Mouse (Mus musculus): Measurements from ENCODE around the gene Dnajc15. TPM values are rescaled to one million over a fixed set of nuclear protein-coding genes. Genes with fewer than 3 reads are reported as not detected.

Gene Dnajc15
- total and polyA plus RNA-seq, 2 experiments = 5.3 to 10.1 TPM

- TF ChIP-seq CTCF (IDR thresholded peaks at IDR 0.05; ENCODE audit: low read depth, low read length) (no peak), POLR2A (IDR thresholded peaks at IDR 0.05; ENCODE audit: extremely low read depth, insufficient read depth, low read length) (no peak)
- H3K36me3 ChIP-seq (ENCODE audit: control insufficient read depth, insufficient read depth, low read length) = no peaks in the 10 kb centered on the region
- peaks cover 2% of the 10 kb centered on the region; the same call in 1 of the 2 replicates for H3K4me1 ChIP-seq (ENCODE audit: control insufficient read depth, insufficient read depth, low read length)
- 94% methylated on average over 3 of the region's 3 CpGs for WGBS
- no peak overlapping the region for H3K9ac ChIP-seq (ENCODE audit: low read depth, low read length)
- peaks cover 5% of the 10 kb centered on the region; the same call in 1 of the 2 replicates for H3K79me2 ChIP-seq (ENCODE audit: control insufficient read depth, insufficient read depth, low read length)
- no peak overlapping the region for H3K27ac ChIP-seq (replicated peaks; ENCODE audit: insufficient read depth, low read depth, low read length)
- H3K27me3 ChIP-seq (ENCODE audit: control insufficient read depth, insufficient read depth, low read length) = no peaks in the 10 kb centered on the region
- no peak overlapping the region for H3K4me3 ChIP-seq (ENCODE audit: insufficient read depth, low read depth, low read length)
- DNase-seq (ENCODE audit: extremely low read depth, low read depth, low spot score) = no peak
Observed at GRCm38 (mm10) chr14:77870926-77871325, 4.0 kb downstream of the Dnajc15 start.

- no peak for TF ChIP-seq POLR2A (IDR thresholded peaks at IDR 0.05; ENCODE audit: extremely low read depth, insufficient read depth, low read length)
- TF ChIP-seq CTCF (IDR thresholded peaks at IDR 0.05; ENCODE audit: low read depth, low read length) = no peak
- Histone ChIP-seq H3K79me2 (ENCODE audit: control insufficient read depth, insufficient read depth, low read length) (peaks cover 5% of the 10 kb centered on the region; the same call in 1 of the 2 replicates), H3K27me3 (ENCODE audit: control insufficient read depth, insufficient read depth, low read length) (no peaks in the 10 kb centered on the region), H3K4me3 (ENCODE audit: insufficient read depth, low read depth, low read length) (no peak overlapping the region), H3K4me1 (ENCODE audit: control insufficient read depth, insufficient read depth, low read length) (no peaks in the 10 kb centered on the region), H3K27ac (replicated peaks; ENCODE audit: insufficient read depth, low read depth, low read length) (no peak overlapping the region), H3K36me3 (ENCODE audit: control insufficient read depth, insufficient read depth, low read length) (no peaks in the 10 kb centered on the region), H3K9ac (ENCODE audit: low read depth, low read length) (no peak overlapping the region)
- no peak for DNase-seq (ENCODE audit: extremely low read depth, low read depth, low spot score)
- 90% methylated on average over 5 of the region's 5 CpGs for WGBS
Observed at GRCm38 (mm10) chr14:77867601-77868000, 7.3 kb downstream of the Dnajc15 start.

DNA sequence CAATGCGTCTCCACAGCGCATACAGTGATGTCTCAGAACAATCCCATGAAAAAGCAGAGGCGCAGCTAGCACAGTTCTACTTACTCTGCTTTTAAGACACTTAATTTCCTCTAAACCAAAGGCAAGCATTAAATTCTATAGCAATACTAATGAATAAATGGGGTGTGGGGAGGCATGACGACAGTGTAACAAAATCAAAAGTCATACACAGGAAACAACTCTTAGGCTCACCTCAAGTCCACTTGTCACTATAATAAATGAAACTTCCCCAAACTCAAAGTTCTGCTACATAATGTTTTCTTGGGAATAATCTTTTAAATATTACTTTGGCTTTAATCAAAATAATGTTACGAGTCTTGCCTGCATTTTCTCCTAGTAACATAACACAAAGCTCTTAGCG lies 10.4 kb downstream of the Dnajc15 start:
- Histone ChIP-seq H3K4me1 (ENCODE audit: control insufficient read depth, insufficient read depth, low read length) (peaks cover 4% of the 10 kb centered on the region; the same call in 1 of the 2 replicates), H3K27me3 (ENCODE audit: control insufficient read depth, insufficient read depth, low read length) (no peaks in the 10 kb centered on the region), H3K79me2 (ENCODE audit: control insufficient read depth, insufficient read depth, low read length) (peaks cover 5% of the 10 kb centered on the region; the same call in 1 of the 2 replicates), H3K27ac (replicated peaks; ENCODE audit: insufficient read depth, low read depth, low read length) (no peak overlapping the region), H3K4me3 (ENCODE audit: insufficient read depth, low read depth, low read length) (no peak overlapping the region), H3K9ac (ENCODE audit: low read depth, low read length) (no peak overlapping the region), H3K36me3 (ENCODE audit: control insufficient read depth, insufficient read depth, low read length) (no peaks in the 10 kb centered on the region)
- DNase-seq (ENCODE audit: extremely low read depth, low read depth, low spot score) = no peak
- no peak for TF ChIP-seq POLR2A (IDR thresholded peaks at IDR 0.05; ENCODE audit: extremely low read depth, insufficient read depth, low read length)
- TF ChIP-seq CTCF (IDR thresholded peaks at IDR 0.05; ENCODE audit: low read depth, low read length) = no peak
- 96% methylated on average over 6 of the region's 6 CpGs for WGBS

DNA sequence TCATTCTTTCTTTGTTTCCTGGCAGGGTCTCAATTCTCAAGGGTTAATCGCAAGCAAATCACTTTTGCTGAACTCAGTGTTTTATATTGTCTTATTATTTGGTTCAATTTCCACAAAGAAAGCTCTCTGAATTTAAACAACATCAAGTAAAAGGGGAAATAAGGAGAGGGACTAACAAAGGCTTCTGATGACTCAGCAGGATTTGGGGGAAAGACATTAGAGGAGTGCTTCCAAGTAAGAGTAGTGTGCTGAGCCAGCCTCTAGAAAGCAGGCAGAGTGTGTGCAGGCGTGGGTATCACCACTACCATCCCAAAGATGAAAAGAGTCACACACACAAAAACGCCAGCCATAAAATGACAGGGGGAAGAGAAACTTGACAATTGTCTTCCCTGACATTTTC lies 10.9 kb downstream of the Dnajc15 start:
- Histone ChIP-seq H3K4me3 (ENCODE audit: insufficient read depth, low read depth, low read length) (no peak overlapping the region), H3K4me1 (ENCODE audit: control insufficient read depth, insufficient read depth, low read length) (peaks cover 4% of the 10 kb centered on the region; the same call in 1 of the 2 replicates), H3K9ac (ENCODE audit: low read depth, low read length) (no peak overlapping the region), H3K27ac (replicated peaks; ENCODE audit: insufficient read depth, low read depth, low read length) (no peak overlapping the region), H3K36me3 (ENCODE audit: control insufficient read depth, insufficient read depth, low read length) (no peaks in the 10 kb centered on the region), H3K79me2 (ENCODE audit: control insufficient read depth, insufficient read depth, low read length) (peaks cover 5% of the 10 kb centered on the region; the same call in 1 of the 2 replicates), H3K27me3 (ENCODE audit: control insufficient read depth, insufficient read depth, low read length) (no peaks in the 10 kb centered on the region)
- TF ChIP-seq POLR2A (IDR thresholded peaks at IDR 0.05; ENCODE audit: extremely low read depth, insufficient read depth, low read length) (no peak), CTCF (IDR thresholded peaks at IDR 0.05; ENCODE audit: low read depth, low read length) (no peak)
- no peak for DNase-seq (ENCODE audit: extremely low read depth, low read depth, low spot score)
- WGBS = 85% methylated on average over 3 of the region's 3 CpGs

GRCm38 (mm10) chr14:77860841-77861560 lies 13.9 kb downstream of the Dnajc15 start:
- TF ChIP-seq POLR2A (IDR thresholded peaks at IDR 0.05; ENCODE audit: extremely low read depth, insufficient read depth, low read length) (no peak), CTCF (IDR thresholded peaks at IDR 0.05; ENCODE audit: low read depth, low read length) (no peak)
- no peaks in the 10 kb centered on the region; the same call in 1 of the 2 replicates for H3K79me2 ChIP-seq (ENCODE audit: control insufficient read depth, insufficient read depth, low read length)
- no peak overlapping the region for H3K27ac ChIP-seq (replicated peaks; ENCODE audit: insufficient read depth, low read depth, low read length)
- WGBS = 38% methylated on average over 5 of the region's 5 CpGs
- no peak overlapping the region for H3K9ac ChIP-seq (ENCODE audit: low read depth, low read length)
- no peaks in the 10 kb centered on the region for H3K36me3 ChIP-seq (ENCODE audit: control insufficient read depth, insufficient read depth, low read length)
- H3K4me3 ChIP-seq (ENCODE audit: insufficient read depth, low read depth, low read length) = no peak overlapping the region
- peaks cover 4% of the 10 kb centered on the region; the same call in 1 of the 2 replicates for H3K4me1 ChIP-seq (ENCODE audit: control insufficient read depth, insufficient read depth, low read length)
- H3K27me3 ChIP-seq (ENCODE audit: control insufficient read depth, insufficient read depth, low read length) = no peaks in the 10 kb centered on the region
- DNase-seq (ENCODE audit: extremely low read depth, low read depth, low spot score) = no peak

- DNase-seq (ENCODE audit: extremely low read depth, low read depth, low spot score) = no peak
- H3K27ac ChIP-seq (replicated peaks; ENCODE audit: insufficient read depth, low read depth, low read length) = no peak overlapping the region
- 97% methylated on average over 1 of the region's 1 CpGs for WGBS
- H3K27me3 ChIP-seq (ENCODE audit: control insufficient read depth, insufficient read depth, low read length) = no peaks in the 10 kb centered on the region
- H3K4me3 ChIP-seq (ENCODE audit: insufficient read depth, low read depth, low read length) = no peak overlapping the region
- H3K79me2 ChIP-seq (ENCODE audit: control insufficient read depth, insufficient read depth, low read length) = no peaks in the 10 kb centered on the region; the same call in 1 of the 2 replicates
- no peak overlapping the region for H3K9ac ChIP-seq (ENCODE audit: low read depth, low read length)
- H3K4me1 ChIP-seq (ENCODE audit: control insufficient read depth, insufficient read depth, low read length) = peaks cover 4% of the 10 kb centered on the region; the same call in 1 of the 2 replicates
- H3K36me3 ChIP-seq (ENCODE audit: control insufficient read depth, insufficient read depth, low read length) = no peaks in the 10 kb centered on the region; the same call in 1 of the 2 replicates
- no peak for TF ChIP-seq POLR2A (IDR thresholded peaks at IDR 0.05; ENCODE audit: extremely low read depth, insufficient read depth, low read length)
- TF ChIP-seq CTCF (IDR thresholded peaks at IDR 0.05; ENCODE audit: low read depth, low read length) = no peak
Observed at GRCm38 (mm10) chr14:77859894-77860293, 15.0 kb downstream of the Dnajc15 start.

Data from liver, adult 2 months (tissue).